Mouse (Mus musculus) embryonic facial prominence, embryonic 11.5 days (tissue): ENCODE results near the gene Grik3. TPM values are rescaled to one million over a fixed set of nuclear protein-coding genes. Genes with fewer than 3 reads are reported as not detected.

ENCODE experiments used
- ATAC-seq: fragments of 200-750 bp; cut with Nextera tagmentation; replicated peaks from 2 replicates; pipeline ENCODE4 v1.8.0; 2017; ENCODE audit warnings: low read depth; ENCODE audit not compliant: insufficient number of reproducible peaks, low FRiP score, low TSS enrichment
- DNase-seq: peaks from one replicate; pipeline ENCODE4 v3.0.0-alpha.2; 2015; ENCODE audit warnings: low spot score
- H3K27ac ChIP-seq: fragments of 300-500 bp; sonication (generic); replicated peaks from 2 replicates; pipeline ENCODE4 v1.5.1; 2014; ENCODE audit warnings: mild to moderate bottlenecking, low read depth, low read length, control low read depth
- H3K27me3 ChIP-seq: fragments of 300-500 bp; sonication (generic); 2 replicates; pipeline ENCODE4 v1.6.1; 2014; ENCODE audit warnings: mild to moderate bottlenecking, low read length, moderate library complexity, mixed read lengths; ENCODE audit not compliant: control insufficient read depth, insufficient read depth
- H3K36me3 ChIP-seq: fragments of 300-500 bp; sonication (generic); replicated peaks from 2 replicates; pipeline ENCODE4 v1.6.1; 2014; ENCODE audit warnings: low read depth, mild to moderate bottlenecking, low read length, moderate library complexity, mixed read lengths; ENCODE audit not compliant: control insufficient read depth, insufficient read depth
- H3K4me1 ChIP-seq: fragments of 300-500 bp; sonication (generic); 2 replicates; pipeline ENCODE4 v1.6.1; 2014; ENCODE audit warnings: low read length, mixed read lengths; ENCODE audit not compliant: control insufficient read depth, insufficient read depth
- H3K4me2 ChIP-seq: fragments of 300-500 bp; sonication (generic); 2 replicates; pipeline ENCODE4 v1.6.1; 2014; ENCODE audit warnings: low read depth, mild to moderate bottlenecking, control low read depth, low read length, moderate library complexity
- H3K4me3 ChIP-seq: fragments of 300-500 bp; sonication (generic); 2 replicates; pipeline ENCODE4 v1.5.1; 2014; ENCODE audit warnings: low read depth, low read length, control low read depth
- H3K9ac ChIP-seq: fragments of 300-500 bp; sonication (generic); replicated peaks from 2 replicates; pipeline ENCODE4 v1.6.1; 2014; ENCODE audit warnings: mild to moderate bottlenecking, control low read depth, low read length
- H3K9me3 ChIP-seq: fragments of 300-500 bp; sonication (generic); replicated peaks from 2 replicates; pipeline ENCODE4 v1.6.1; 2016; ENCODE audit warnings: mild to moderate bottlenecking, low read length, inconsistent platforms, mixed read lengths; ENCODE audit not compliant: control insufficient read depth
- WGBS: fragments of 180-500 bp; shearing (Covaris S2); extraction: QIAGEN DNeasy Blood & Tissue Kit; methylation state at CpG from one replicate; pipeline ENCODE4 v1.1.7; 2014; 5-methylcytosine and 5-hydroxymethylcytosine counted together
- polyA plus RNA-seq: library from polyadenylated mRNA; unstranded; fragments of >200 nt; fragmentation: Nextera tagmentation; extraction: Ambion mirVana; gene quantifications from 2 replicates; pipeline ENCODE4 v1.2.1, GENCODE M21; 2014

Gene Grik3
- polyA plus RNA-seq, 1 experiment from 2014 or later = 0.45 TPM

- DNase-seq = no peak
- no peak overlapping the region for H3K27ac ChIP-seq
These were observed 215.2 kb downstream of the Grik3 start for GRCm38 (mm10) chr4:125705746-125706145.

DNA sequence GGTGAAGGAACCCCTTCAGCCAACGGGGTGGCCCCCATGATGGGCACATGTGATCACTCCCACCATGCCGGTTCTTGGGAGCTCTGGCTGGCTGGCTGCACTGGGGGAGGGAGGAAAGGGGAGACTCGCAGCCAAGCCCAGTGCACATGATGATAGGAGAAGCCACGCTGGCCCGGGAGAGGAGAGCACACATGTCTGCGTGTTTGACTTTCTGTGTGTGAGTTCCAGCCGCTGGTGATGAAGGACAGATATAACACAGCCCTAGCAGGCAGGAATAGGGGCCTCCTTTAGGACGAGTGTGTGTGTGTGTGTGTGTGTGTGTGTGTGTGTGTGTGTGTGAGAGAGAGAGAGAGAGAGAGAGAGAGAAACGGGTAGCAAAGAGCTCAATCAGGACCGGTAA is 219.2 kb downstream of the Grik3 start:
- no peak overlapping the region for H3K9ac ChIP-seq
- DNase-seq (no peak), ATAC-seq (no peak)
- H3K4me1 ChIP-seq = no peaks in the 10 kb centered on the region
- H3K27me3 ChIP-seq = no peaks in the 10 kb centered on the region
- no peaks in the 10 kb centered on the region for H3K36me3 ChIP-seq
- H3K9me3 ChIP-seq = no peaks in the 10 kb centered on the region
- WGBS = 81% methylated on average over 10 of the region's 10 CpGs
- no peak overlapping the region for H3K4me3 ChIP-seq
- no peak overlapping the region for H3K27ac ChIP-seq
- no peak overlapping the region for H3K4me2 ChIP-seq

More at GRCm38 (mm10) chr4:125705746-125706145, 215.2 kb downstream of the Grik3 start:
- Histone ChIP-seq H3K27me3 (no peaks in the 10 kb centered on the region), H3K9ac (no peak overlapping the region), H3K4me1 (no peaks in the 10 kb centered on the region), H3K9me3 (no peaks in the 10 kb centered on the region), H3K36me3 (no peaks in the 10 kb centered on the region), H3K4me3 (no peak overlapping the region), H3K4me2 (no peak overlapping the region)
- no peak; the same call in 1 of the 2 replicates for ATAC-seq
- WGBS = 68% methylated on average over 8 of the region's 8 CpGs

- H3K36me3 ChIP-seq = no peaks in the 10 kb centered on the region
- ATAC-seq = no peak
- H3K4me3 ChIP-seq = no peak overlapping the region
- no peak overlapping the region for H3K27ac ChIP-seq
- no peaks in the 10 kb centered on the region for H3K4me1 ChIP-seq
- H3K9ac ChIP-seq = no peak overlapping the region
- 55% methylated on average over 6 of the region's 6 CpGs for whole genome bisulfite sequencing
- no peaks in the 10 kb centered on the region for H3K27me3 ChIP-seq
- no peaks in the 10 kb centered on the region for H3K9me3 ChIP-seq
- no peak for DNase-seq
- no peak overlapping the region for H3K4me2 ChIP-seq
These were observed 227.4 kb downstream of the Grik3 start for GRCm38 (mm10) chr4:125717881-125718280.

- Histone ChIP-seq H3K27me3 (no peaks in the 10 kb centered on the region), H3K4me2 (no peak overlapping the region), H3K27ac (no peak overlapping the region), H3K4me1 (no peaks in the 10 kb centered on the region), H3K9ac (no peak overlapping the region), H3K4me3 (no peak overlapping the region), H3K36me3 (no peaks in the 10 kb centered on the region), H3K9me3 (no peaks in the 10 kb centered on the region)
- DNase-seq (no peak), ATAC-seq (peak; percentile 35; the same call in 1 of the 2 replicates)
- WGBS = 42% methylated on average over 18 of the region's 18 CpGs
These were observed 228.1 kb downstream of the Grik3 start for GRCm38 (mm10) chr4:125718429-125719140.

DNA sequence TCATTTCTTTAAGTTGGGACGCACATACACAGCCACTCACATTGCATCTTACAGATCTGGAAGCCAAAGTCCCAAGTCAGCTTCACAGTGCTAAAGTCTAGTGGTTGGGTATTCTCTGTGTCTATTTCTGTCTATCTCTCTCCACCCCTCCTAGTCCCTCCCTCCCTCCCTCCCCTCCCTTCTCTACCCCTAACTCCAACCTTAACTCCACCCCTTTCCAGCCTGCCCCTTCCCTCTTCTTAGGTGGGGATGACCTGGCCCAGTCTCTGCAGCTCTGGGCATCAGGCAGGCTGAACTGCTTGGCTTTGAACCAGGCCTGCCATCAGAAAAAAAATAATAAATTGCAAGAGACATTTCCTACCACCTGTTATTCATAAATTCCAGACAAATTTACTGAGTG is 235.7 kb downstream of the Grik3 start:
- Histone ChIP-seq H3K27ac (no peak overlapping the region), H3K4me2 (no peak overlapping the region), H3K36me3 (no peaks in the 10 kb centered on the region), H3K27me3 (peaks cover 12% of the 10 kb centered on the region), H3K9ac (no peak overlapping the region), H3K4me3 (no peak overlapping the region), H3K4me1 (peaks cover 4% of the 10 kb centered on the region), H3K9me3 (no peaks in the 10 kb centered on the region)
- ATAC-seq (peak; percentile 41; the same call in 1 of the 2 replicates), DNase-seq (no peak)
- 96% methylated on average over 1 of the region's 1 CpGs for WGBS

- DNase-seq (no peak), ATAC-seq (no peak)
- no peak overlapping the region for H3K27ac ChIP-seq
- H3K27me3 ChIP-seq = peaks cover 12% of the 10 kb centered on the region
- H3K9me3 ChIP-seq = no peaks in the 10 kb centered on the region
- peaks cover 4% of the 10 kb centered on the region for H3K4me1 ChIP-seq
- no peak overlapping the region for H3K4me2 ChIP-seq
- H3K4me3 ChIP-seq = no peak overlapping the region
- H3K9ac ChIP-seq = no peak overlapping the region
- WGBS = 27% methylated on average over 10 of the region's 10 CpGs
- no peaks in the 10 kb centered on the region for H3K36me3 ChIP-seq
These were observed 236.5 kb downstream of the Grik3 start for GRCm38 (mm10) chr4:125727030-125727429.

GRCm38 (mm10) chr4:125727626-125728025 is 237.1 kb downstream of the Grik3 start:
- Histone ChIP-seq H3K27me3 (peaks cover 12% of the 10 kb centered on the region), H3K36me3 (no peaks in the 10 kb centered on the region), H3K4me1 (peaks cover 4% of the 10 kb centered on the region), H3K9ac (no peak overlapping the region), H3K4me3 (no peak overlapping the region), H3K4me2 (no peak overlapping the region), H3K9me3 (no peaks in the 10 kb centered on the region), H3K27ac (no peak overlapping the region)
- no peak for DNase-seq
- no peak for ATAC-seq
- WGBS = 20% methylated on average over 4 of the region's 4 CpGs

GRCm38 (mm10) chr4:125728091-125728863 is 237.8 kb downstream of the Grik3 start:
- WGBS = 9% methylated on average over 15 of the region's 15 CpGs
- H3K9me3 ChIP-seq = no peaks in the 10 kb centered on the region
- 0 out of 2 replicates have a peak overlapping the region, but pooled peaks have one; percentile 8 for H3K4me3 ChIP-seq
- no peak overlapping the region for H3K9ac ChIP-seq
- H3K36me3 ChIP-seq = no peaks in the 10 kb centered on the region
- ATAC-seq (no peak), DNase-seq (no peak)
- peaks cover 4% of the 10 kb centered on the region for H3K4me1 ChIP-seq
- H3K4me2 ChIP-seq = peak overlapping the region; percentile 4
- H3K27ac ChIP-seq = no peak overlapping the region
- H3K27me3 ChIP-seq = peaks cover 12% of the 10 kb centered on the region
